Mouse (Mus musculus): ENCODE data around the gene Phykpl. TPM values are rescaled to one million over a fixed set of nuclear protein-coding genes. Genes with fewer than 3 reads are reported as not detected.
"Not testable (repeated sequence)": the region's sequence is repeated elsewhere in the genome, so short reads cannot be mapped to it uniquely, and the experiment has no call there.

The Phykpl gene
- total RNA-seq, 1 experiment from 2014 or later = 16.1 TPM

DNA sequence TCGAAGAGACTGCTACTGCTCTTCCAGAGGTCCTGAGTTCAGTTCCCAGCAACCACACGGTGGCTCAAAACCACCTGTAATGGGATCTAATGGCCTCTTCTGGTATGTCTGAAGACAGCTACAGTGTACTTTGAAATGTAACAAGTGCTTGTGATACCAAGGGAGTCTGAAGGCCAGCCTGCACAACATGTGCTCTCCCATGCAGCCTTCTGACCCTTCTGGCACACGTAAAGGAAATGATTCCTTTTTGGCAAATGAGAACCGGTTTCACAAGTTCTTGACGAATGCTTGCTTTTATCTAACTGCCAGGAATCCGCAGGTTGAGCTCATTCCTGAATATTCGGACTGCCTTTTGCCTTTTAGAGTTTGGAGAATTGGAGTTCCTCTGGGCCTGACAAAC lies 30.6 kb downstream of the Phykpl start:
- ATAC-seq (replicated peaks; ENCODE audit: low read depth, poor library complexity, severe bottlenecking) = no peak

DNA sequence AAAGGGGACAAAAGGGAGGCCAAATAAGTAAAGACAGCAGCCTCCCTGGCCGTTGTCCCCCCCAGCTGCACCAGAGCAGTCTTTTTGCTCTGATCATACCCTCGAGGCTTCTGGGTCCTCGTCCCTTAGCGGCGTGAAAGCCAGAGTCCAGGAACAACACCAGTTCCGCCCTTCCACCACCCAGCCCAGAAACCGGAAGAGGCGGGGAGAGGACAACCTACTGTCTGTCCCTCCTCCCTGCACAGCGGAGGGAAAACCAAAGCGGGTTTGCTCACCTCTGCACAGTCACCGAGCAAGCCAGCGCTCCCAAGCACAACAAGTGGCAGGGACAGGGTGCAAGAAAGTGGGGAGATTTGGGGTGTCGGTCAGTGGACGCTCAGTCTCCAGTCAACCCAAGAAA lies 31.0 kb downstream of the Phykpl start:
- ATAC-seq (replicated peaks; ENCODE audit: low read depth, poor library complexity, severe bottlenecking) = peak; percentile 67

DNA sequence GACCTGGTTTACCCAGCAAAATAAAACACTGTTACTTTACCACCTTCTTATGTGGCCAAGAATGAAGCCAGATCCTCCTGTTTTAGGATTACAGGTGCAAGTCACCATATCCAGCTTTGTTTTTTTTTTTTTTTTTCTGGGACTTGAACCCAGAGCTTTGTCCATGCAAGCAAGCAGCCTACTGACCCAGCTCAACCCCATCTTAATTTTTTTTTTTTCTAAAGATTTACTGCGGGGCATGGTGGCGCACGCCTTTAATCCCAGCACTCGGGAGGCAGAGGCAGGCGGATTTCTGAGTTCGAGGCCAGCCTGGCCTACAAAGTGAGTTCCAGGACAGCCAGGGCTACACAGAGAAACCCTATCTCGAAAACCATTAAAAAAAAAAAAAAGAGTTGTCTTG lies 31.6 kb downstream of the Phykpl start:
- not testable (repeated sequence) for ATAC-seq (replicated peaks; ENCODE audit: low read depth, poor library complexity, severe bottlenecking)

DNA sequence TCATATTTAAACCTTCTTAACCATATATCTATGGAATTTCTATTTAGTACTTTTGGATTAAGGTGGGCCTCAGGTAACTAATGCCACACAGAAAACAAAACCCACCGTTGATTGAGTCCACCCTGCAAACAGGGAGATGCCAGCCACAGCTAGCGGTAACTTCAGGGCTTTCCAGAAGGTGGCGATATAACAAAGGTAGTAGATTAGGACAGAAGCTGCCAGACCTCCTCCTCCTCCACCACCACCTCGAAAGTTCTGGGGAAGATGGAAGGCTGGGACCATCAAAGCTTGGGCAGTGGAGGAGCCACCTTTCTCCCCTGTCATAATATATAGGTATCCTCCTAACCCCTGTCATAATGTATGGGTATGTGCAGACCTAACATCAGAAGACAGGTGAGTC lies 33.1 kb downstream of the Phykpl start:
- peak; percentile 43 for ATAC-seq (replicated peaks; ENCODE audit: low read depth, poor library complexity, severe bottlenecking)

DNA sequence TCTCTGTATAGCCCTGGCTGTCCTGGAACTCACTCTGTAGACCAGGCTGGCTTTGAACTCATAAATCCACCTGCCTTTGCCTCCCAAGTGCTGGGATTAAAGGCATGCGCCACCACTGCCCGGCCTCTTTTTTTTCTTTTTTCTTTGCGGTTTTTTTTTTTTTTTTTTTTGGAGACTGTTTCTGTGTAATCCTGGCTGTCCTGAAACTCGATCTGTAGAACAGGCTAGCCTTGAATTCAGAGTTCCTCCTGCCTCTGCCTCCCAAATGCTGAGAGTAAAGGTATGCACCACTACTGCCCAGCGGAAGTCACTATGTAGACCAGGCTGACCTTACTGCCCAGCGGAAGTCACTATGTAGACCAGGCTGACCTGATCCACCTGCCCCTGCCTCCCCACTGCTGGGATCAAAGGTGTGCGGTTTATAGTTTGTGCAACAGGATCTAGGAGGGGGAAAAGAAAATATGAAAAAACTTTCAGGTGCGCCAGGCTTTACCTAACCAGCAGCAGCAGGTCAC lies 34.4 kb downstream of the Phykpl start:
- no peak for ATAC-seq (replicated peaks; ENCODE audit: low read depth, poor library complexity, severe bottlenecking)

DNA sequence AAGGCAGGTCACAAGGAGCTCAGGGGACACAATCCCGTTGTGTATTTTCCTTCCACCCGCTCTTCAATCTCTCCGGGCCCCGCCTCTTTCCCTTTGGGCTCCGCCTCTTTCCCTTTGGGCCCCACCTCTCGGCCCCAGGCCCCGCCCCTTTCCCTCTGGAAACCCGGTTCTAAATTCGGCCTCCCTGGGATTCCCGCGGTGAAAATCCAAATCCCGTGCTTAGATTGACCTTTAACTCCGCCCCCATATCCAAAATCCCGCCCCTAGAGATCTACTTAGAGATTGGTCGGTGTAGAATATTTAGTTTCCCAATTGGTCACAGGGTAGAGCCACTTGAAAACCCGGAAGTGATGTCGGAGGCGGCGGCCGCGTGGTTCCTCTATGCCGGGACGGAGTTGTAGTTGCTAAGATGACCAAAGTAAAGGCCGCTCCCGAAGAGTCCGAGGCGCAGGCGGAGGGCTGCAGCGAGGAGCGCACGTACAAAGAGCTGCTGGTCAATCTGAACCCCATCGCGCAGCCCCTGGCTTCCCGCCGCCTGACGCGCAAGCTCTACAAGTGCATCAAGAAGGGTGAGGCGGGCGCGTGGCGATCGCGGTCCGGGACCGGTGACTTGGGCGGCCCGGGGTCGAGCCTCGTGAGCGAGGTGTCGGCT lies 35.0 kb downstream of the Phykpl start, which contains the start of gene Nhp2:
TSS of gene Nhp2 (plus strand) at position 327 of the 652 bp plus-strand sequence.
- peak; percentile 73 for ATAC-seq (replicated peaks; ENCODE audit: low read depth, poor library complexity, severe bottlenecking)

DNA sequence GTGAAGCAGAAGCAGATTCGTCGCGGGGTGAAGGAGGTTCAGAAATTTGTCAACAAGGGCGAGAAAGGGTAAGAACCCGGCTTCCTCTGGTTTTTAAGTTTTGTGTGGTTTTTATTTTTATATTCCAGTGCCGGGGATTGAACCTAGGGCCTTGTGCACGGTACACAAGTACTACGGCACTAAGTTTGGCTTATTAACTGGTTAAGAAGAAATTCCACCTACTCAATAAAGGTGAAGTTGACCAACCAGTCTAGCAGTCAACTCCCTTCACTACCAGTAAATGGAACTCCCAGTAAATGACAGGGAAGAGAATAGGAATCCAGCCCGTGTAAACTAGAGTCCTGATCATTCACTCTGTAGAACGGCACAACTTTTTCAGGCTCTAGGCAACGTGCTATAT lies 35.5 kb downstream of the Phykpl start:
- ATAC-seq (replicated peaks; ENCODE audit: low read depth, poor library complexity, severe bottlenecking) = no peak

DNA sequence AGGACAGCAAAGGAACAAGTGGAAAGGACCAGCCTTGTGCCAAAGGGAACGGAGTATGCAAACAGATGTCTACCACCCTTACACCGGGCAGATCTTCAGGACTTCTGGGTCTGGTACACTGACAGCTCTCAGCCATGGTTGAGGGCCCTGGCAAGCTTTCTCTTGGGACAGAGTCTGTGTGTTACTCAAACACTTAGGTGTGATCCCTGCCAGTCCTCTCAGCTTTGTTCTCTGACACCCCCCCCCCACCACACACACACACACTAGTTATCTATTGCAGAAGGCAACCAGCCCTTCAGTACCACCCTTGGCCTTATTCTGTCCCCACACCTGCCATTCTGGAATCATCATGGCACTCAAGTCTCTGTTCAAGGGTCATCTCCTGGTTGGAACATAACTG lies 37.2 kb downstream of the Phykpl start:
- ATAC-seq (replicated peaks; ENCODE audit: low read depth, poor library complexity, severe bottlenecking) = no peak

DNA sequence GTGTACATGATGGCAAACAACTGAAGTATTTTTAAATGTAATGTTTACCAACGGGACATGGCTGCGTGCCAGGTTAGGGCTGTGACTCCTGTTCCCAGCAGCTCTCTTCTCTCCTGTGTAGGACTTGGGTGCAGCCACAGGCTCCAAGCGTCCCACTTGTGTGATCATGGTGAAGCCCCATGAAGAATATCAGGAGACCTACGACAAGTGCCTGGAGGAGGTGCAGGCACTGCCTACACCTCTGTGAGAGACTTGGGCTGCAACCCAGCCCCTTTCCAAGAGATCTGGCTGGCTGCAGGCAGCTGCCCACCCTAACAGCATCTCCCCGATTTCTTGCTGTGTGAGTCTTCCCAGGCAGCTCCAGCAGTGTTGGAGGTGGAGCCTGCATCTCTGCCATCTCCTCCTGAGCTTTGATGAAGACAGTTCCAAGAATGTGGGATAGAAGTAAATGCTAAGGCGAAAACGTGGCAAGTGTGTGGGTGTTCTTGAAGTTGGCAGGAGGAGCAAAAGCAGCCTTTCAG lies 38.5 kb downstream of the Phykpl start:
- no peak for ATAC-seq (replicated peaks; ENCODE audit: low read depth, poor library complexity, severe bottlenecking)

DNA sequence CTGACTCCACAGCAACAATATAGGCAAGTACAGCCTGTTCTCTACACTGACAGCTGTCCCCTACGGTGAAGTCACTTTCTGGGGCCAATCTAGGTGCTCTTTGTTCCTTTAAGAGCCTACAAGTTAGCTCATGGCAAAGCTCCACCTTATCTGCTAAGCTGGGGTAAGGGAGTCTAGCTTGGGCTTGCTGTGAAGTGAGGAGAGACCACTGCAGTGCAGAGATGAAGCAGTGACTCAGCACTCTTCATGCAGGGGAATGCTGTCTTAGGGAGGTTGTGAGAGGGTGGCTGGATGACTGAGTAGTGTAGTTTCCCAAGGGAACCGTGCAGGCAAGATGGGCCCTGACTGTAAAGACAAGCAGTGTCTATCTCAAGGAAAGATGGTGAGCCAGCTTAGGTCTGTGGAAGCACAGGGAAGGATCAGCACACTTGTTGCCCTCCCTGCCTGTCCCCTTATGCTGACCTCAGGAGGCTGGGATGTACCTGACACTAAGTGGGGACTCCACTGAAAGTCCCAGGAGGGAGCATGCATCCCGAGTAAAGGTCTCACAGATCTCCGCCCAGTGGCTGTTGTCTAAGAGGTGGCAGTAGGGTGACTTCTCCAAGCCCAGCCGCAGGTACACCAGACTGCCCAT lies 40.7 kb downstream of the Phykpl start:
- ATAC-seq (replicated peaks; ENCODE audit: low read depth, poor library complexity, severe bottlenecking) = peak; percentile 71

DNA sequence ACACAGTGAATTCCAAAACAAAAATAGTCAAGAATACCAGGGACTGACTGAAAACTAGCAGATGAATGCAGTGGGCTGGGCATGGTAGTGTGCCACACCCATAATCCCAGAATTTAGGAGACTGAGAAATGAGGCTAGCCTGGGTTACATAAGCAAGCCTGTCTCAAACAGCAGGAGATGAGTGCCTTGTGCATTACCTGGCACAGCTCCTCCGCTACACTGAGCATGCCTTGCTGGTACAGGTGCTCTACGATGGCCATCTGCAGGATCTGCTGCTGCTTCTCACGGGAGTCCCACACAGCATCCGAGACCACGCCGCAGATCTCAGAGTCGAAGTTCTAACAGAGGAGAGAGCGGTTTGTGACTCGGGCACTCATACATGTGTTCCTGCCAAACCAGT lies 42.9 kb downstream of the Phykpl start:
- no peak for ATAC-seq (replicated peaks; ENCODE audit: low read depth, poor library complexity, severe bottlenecking)

DNA sequence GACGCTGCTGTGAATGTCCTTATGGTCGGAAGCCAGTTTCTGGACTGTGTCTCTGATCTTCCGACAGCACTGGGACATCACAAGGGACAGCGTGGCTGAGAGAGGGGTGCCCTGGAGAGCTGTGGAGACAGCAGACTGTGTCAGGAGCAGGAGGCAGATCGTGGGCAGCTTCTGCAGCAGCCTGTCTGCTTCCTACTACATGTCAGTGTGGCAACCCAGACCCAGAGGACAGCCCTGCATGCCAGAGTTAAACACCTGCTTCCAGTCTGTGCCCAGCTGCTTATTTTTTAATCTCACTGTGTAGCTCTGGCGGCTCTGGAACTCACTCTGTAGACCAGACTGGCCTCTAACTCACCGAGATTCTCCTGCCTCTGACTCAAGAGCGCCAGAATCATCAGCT lies 43.4 kb downstream of the Phykpl start:
- ATAC-seq (replicated peaks; ENCODE audit: low read depth, poor library complexity, severe bottlenecking) = no peak

DNA sequence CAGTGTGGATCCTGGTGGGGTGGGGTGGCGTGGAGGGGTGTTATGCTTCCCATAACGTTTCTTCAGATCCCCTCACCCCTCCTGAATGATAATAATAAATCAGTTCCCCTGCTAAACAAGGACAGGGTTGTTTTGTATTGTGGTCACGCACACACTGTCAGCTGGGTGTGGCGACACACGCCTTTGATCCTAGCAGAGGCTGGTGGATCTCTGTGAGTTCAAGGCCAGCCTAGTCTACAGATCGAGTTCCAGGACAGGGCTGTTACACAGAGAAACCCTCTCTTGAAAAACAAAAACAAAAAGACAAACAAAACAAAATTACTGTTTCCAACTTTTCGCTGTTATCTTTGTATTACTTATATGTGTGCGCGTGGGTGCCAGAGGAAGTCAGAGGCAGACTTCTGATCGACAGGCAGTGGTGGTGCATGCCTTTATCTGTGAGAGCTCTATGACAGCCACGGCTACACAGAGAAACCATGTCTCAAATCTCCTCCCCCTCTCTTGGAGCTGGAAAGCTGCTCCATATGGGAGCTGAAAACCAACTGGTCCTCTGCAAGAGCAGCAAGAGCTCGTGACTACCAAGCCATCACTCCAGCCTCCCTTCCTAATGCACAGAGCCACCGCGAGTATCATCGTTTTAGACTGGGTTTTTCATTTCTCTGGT lies 45.2 kb downstream of the Phykpl start:
- ATAC-seq (replicated peaks; ENCODE audit: low read depth, poor library complexity, severe bottlenecking) = no peak

DNA sequence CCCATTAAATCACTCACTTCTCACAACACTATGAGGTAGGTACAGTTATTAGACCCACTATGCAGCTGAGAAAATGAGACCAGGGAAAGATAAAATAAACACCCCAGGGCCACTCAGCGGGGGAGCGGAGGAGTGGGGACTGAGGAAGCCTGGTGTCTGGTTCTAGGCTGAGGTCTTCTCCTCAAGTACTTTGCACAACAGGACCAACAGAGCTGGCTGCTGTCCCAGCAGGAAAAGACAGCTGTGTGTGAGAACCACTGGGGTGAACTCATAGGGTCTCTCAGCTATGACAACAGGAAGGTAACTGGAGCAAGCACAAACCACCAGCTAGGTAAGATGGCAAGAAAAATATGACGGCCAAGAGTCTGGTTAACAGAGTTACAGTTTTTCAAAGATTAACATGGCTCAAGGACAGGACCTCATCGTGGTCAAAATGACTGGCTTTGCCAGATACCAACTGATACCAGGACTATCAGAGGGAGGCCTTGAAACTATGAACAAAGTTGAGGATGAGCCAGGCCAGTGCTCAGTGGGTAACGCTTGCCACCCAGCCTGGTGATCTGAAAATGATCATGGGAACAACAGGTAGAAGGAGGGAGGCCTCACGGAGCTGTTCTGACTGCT lies 47.7 kb downstream of the Phykpl start:
- ATAC-seq (replicated peaks; ENCODE audit: low read depth, poor library complexity, severe bottlenecking) = peak; percentile 21; the same call in 1 of the 2 replicates

DNA sequence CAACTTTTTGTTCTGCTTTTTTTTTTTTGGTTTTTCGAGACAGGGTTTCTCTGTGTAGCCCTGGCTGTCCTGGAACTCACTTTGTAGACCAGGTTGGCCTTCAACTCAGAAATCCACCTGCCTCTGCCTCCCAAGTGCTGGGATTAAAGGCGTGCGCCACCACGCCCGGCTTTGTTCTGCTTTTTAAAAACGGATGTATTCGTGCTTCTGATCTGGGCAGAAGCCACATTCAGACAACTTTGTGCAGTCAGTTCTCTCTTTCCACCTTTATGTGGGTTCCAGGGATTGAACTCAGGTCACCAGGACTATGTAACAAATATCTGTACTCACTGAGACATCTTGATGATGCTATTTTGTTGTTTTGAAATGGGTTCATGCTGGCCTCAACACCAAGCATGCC lies 48.6 kb downstream of the Phykpl start:
- ATAC-seq (replicated peaks; ENCODE audit: low read depth, poor library complexity, severe bottlenecking) = not testable (repeated sequence)

DNA sequence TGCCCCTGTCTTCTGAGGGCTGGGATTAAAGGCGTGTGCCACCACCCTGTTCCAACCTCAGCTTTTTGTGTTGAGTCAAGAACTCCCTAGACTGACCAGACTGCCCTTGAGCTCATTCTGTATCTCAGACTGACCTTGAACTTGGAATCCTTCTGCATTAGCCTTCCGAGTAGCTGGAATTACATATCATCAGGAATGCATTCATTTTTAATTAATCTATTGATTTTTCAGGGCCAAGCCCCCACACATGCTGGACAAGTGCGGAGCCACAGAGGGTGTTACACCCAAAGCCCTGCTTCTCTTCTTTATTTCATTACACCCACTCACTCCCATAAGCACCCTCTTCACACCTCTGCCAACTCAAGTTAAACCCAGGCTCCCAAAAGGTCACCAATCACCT lies 49.2 kb downstream of the Phykpl start:
- no peak for ATAC-seq (replicated peaks; ENCODE audit: low read depth, poor library complexity, severe bottlenecking)

DNA sequence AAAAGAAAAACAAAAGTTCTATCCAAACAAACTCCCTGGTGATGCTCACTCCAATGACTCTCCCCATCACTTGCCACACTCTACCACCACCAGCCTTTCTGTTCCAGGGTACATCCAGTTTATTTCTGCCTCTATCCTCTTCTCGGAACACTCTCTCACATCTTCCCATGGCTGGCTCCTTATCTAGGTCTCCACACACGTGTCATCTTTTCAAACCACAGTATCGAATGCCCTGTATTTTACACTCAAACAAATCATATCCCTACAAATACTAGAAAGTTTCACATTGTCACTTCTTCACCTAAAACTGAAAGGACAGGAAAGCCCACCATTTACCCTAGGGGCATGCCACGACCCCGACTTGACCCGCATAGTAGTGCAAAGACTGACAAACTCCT lies 50.6 kb downstream of the Phykpl start:
- no peak for ATAC-seq (replicated peaks; ENCODE audit: low read depth, poor library complexity, severe bottlenecking)

DNA sequence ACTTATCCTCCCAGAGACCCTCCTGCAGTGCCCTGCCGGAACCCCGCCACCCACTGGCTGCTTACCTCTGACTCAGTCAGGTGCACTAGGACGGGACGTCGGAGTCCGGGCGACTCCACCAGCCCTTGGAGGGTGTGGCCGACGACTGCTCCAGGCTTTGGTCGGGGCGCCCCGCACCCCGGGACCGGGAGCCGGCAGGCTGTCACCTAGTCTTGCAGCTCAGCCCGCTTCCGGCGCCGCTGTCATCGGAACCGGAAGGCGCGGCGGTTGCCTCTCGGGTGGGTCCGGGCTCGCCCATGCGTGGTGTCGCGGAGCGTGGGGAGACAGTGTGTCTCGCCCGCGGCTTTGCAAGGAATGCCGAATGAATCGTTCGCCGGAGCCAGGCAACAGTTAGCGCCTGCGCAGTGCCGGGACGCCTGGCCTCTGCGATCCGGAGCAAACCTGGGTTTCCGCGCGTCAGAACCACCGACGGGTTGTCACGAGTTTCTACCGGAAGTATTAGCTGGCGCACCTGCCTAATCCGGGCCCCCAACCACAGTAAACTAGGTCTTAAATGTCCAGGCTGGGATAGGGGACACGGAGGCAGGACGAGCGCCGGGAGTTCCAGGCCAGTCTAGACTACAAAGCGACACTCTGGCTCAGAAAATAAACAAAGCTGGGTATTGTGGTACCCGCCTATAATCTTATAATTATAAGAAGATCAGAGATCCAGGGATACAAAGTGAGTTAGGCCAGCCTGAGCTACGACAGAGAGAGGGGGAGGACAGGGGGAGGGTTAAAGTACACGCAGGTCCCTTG lies 51.2 kb downstream of the Phykpl start, which contains the start of gene Rmnd5b:
TSS of gene Rmnd5b (minus strand) at position 372 of the 798 bp plus-strand sequence.
- ATAC-seq (replicated peaks; ENCODE audit: low read depth, poor library complexity, severe bottlenecking) = peak; percentile 37

DNA sequence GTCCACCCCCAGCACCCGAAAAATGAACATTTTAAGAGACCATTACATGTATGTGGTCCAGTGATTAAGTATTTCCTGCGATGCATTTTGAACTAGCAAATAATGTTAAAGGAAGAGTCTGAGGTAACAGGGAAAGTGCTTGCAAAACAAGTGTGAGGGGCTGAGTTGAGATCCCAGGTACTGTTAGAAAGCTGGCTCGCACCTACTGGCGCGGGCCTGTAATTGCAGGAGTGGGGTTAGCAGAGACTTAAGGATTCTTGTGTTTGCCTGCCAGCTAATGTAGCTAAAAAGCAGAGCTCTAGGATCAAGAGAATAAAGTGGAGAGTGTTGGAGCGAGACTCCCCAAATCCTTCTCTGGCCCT lies 51.7 kb downstream of the Phykpl start:
- ATAC-seq (replicated peaks; ENCODE audit: low read depth, poor library complexity, severe bottlenecking) = peak; percentile 31; the same call in 1 of the 2 replicates

DNA sequence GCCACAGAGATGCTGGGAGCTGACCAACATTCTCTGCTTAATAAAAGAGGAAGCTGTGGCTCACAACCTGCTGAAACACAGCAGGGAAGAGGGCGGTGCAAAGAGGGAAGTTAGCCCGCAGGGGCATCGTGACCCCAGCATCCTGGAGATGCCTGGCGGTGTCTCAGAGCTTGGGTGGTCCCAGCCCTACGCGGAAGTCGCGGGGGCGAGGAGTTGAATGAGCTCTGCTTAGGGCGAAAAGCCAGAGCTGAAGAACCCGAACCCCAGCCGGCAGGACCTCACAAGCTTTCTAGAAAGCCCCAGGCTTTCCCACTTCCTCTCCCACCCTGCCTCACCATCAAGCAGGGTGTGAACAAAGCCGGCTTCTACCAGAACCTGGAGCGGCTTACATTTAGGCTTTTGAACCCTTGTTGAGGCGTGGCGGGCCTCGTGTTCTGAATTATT lies 53.4 kb downstream of the Phykpl start:
- peak; percentile 82 for ATAC-seq (replicated peaks; ENCODE audit: low read depth, poor library complexity, severe bottlenecking)

Measured in common myeloid progenitor, adult 5-6 weeks (primary cell).